Mouse (Mus musculus): ENCODE data around the gene Taf5l.

- TF ChIP-seq CTCF (IDR thresholded peaks at IDR 0.05) (no peak), EP300 (IDR thresholded peaks at IDR 0.05) (no peak)
Measured at GRCm38 (mm10) chr8:123993597-123993996, 27.6 kb downstream of the Taf5l start.
